Mouse (Mus musculus) embryonic facial prominence, embryonic 15.5 days (tissue): ENCODE results near the gene Fth1. TPM values are rescaled to one million over a fixed set of nuclear protein-coding genes. Genes with fewer than 3 reads are reported as not detected.
"Not testable (repeated sequence)": the region's sequence is repeated elsewhere in the genome, so short reads cannot be mapped to it uniquely, and the experiment has no call there.

ENCODE experiments used
- ATAC-seq: fragments of 200-750 bp; cut with Nextera tagmentation; 2 replicates; pipeline ENCODE4 v1.8.0; 2017; ENCODE audit warnings: low read depth, moderate TSS enrichment; ENCODE audit not compliant: insufficient number of reproducible peaks, low FRiP score, low TSS enrichment
- H3K27ac ChIP-seq: fragments of 300-500 bp; sonication (generic); replicated peaks from 2 replicates; pipeline ENCODE4 v1.5.1; 2015; ENCODE audit warnings: mild to moderate bottlenecking, inconsistent platforms
- H3K27me3 ChIP-seq: fragments of 300-500 bp; sonication (generic); 2 replicates; pipeline ENCODE4 v1.6.1; 2015; ENCODE audit warnings: inconsistent platforms
- H3K36me3 ChIP-seq: fragments of 300-500 bp; sonication (generic); 2 replicates; pipeline ENCODE4 v1.6.1; 2015; ENCODE audit warnings: mild to moderate bottlenecking, inconsistent platforms
- H3K4me1 ChIP-seq: fragments of 300-500 bp; sonication (generic); 2 replicates; pipeline ENCODE4 v1.6.1; 2015; ENCODE audit warnings: inconsistent platforms
- H3K4me2 ChIP-seq: fragments of 300-500 bp; sonication (generic); replicated peaks from 2 replicates; pipeline ENCODE4 v1.6.1; 2015; ENCODE audit warnings: mild to moderate bottlenecking, inconsistent platforms
- H3K4me3 ChIP-seq: fragments of 300-500 bp; sonication (generic); replicated peaks from 2 replicates; pipeline ENCODE4 v1.5.1; 2015; ENCODE audit warnings: mild to moderate bottlenecking, inconsistent platforms
- H3K9ac ChIP-seq: fragments of 300-500 bp; sonication (generic); 2 replicates; pipeline ENCODE4 v1.6.1; 2015; ENCODE audit warnings: inconsistent platforms
- H3K9me3 ChIP-seq: fragments of 300-500 bp; sonication (generic); replicated peaks from 2 replicates; pipeline ENCODE4 v1.6.1; 2016; ENCODE audit warnings: inconsistent platforms
- WGBS: fragments of 180-500 bp; shearing (Covaris S2); methylation state at CpG from one replicate; pipeline ENCODE4 v1.1.7; 2015; 5-methylcytosine and 5-hydroxymethylcytosine counted together
- polyA plus RNA-seq: library from polyadenylated mRNA; unstranded; fragments of >200 nt; fragmentation: Nextera tagmentation; extraction: Ambion mirVana; gene quantifications from 2 replicates; pipeline ENCODE4 v1.2.1, GENCODE M21; 2015

Fth1 gene
- polyA plus RNA-seq, result 1,601 and 1,694 TPM in 2 replicates

DNA sequence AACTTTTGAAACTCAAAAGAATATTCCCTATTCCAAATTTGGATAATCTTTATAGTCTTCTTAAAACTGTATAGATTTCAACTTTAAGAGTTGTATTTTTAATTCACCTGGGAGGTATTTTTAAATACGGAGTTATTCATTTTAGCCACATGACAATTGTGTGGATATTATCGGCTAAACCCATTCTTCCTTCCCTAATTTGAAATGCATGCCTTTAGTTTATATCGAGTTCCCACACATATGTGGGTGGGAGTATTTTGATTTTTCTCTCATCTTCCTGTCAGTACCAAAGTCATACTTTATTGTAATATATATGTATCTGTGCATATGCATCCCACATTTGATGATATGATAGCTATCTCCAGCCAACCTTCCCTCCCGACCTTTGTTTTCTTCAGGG lies at the start of gene Fth1:
TSS of gene Fth1 (plus strand) at position 341 of the 400 bp plus-strand sequence.
- H3K4me1 ChIP-seq, result peaks cover 32% of the 10 kb centered on the region
- no peak within 1 kb of the TSS for H3K9ac ChIP-seq
- no peak within 1 kb of the TSS for H3K27ac ChIP-seq
- no peaks in the 10 kb centered on the region for H3K27me3 ChIP-seq
- ATAC-seq, result no peak
- H3K36me3 ChIP-seq, result peaks cover 15% of the 10 kb centered on the region
- 79% methylated on average over 4 of the region's 4 CpGs for WGBS
- H3K4me2 ChIP-seq, result no peak within 1 kb of the TSS
- no peak within 1 kb of the TSS for H3K4me3 ChIP-seq
- no peaks in the 10 kb centered on the region for H3K9me3 ChIP-seq

DNA sequence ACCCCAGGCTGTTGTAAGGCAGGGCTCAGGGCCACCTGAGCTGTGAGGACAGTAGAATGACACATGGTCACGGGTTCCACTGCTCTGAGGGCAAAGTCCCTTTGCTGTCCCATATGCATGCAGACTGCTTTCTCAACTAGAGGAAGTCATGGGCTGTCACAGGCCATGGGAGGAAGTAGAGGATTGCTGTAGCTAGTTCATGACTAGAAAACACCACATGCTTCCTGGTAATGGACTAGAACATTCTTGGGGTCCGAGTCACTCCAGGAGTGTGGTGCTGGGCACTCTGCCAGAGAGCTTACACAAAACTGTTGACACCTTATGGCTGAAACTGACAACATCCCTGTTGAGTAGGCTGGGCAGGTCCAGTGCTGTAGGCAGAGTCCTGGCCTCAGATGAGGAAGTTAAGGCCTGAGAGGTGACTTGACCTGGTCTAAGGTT lies 49.2 kb upstream of the Fth1 start:
- H3K27ac ChIP-seq, H3K4me2 ChIP-seq, H3K27me3 ChIP-seq, H3K4me1 ChIP-seq, H3K9me3 ChIP-seq, H3K4me3 ChIP-seq, H3K9ac ChIP-seq, H3K36me3 ChIP-seq, ATAC-seq: not testable (repeated sequence)
- 64% methylated on average over 2 of the region's 2 CpGs for WGBS

DNA sequence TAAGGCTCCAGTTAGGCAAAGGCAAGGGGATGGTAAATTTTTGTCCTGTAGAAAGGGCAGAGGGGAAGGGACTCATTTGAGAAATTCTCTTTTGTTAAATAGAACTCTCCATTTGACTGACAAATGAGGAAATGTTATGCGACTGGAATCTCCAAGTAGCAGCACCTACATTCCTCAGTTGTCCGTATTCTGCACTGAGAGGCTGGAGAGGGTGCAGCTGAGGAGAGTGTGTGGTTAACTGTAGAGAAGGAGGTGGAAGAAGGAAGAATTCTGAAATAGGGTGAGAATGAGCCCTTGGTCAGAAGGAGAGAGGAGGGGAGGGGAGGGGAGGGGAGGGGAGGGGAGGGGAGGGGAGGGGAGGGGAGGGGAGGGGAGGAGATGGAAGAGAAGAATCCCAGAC lies 46.5 kb upstream of the Fth1 start:
- Histone ChIP-seq H3K9me3 (no peaks in the 10 kb centered on the region), H3K9ac (no peak overlapping the region), H3K27me3 (no peaks in the 10 kb centered on the region), H3K27ac (no peak overlapping the region), H3K36me3 (no peaks in the 10 kb centered on the region), H3K4me1 (0 out of 2 replicates have a peak, but pooled peaks cover 1% of the 10 kb centered on the region), H3K4me3 (no peak overlapping the region), H3K4me2 (no peak overlapping the region)
- no peak for ATAC-seq
- 45% methylated on average over 2 of the region's 2 CpGs for WGBS

DNA sequence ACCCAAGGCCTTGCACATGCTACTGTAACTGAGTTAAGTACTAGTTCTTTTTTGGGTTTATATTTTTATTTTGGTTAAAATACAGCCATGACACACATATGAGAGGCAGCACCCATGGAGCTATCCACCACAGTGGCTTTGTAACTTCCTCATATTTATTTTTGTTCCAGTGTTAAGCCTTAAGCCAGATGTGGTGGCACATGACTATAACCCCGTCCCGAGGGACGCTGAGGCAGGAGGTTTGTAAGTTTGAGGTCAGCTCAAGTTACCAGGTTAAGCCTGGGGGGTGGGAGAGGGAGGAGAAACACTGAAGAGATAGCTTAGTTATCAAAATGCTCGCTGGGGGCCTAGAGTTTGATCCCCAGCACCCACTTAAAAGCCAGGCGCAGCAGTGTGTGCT lies 43.8 kb upstream of the Fth1 start:
- Histone ChIP-seq H3K27ac (no peak overlapping the region), H3K27me3 (no peaks in the 10 kb centered on the region), H3K4me3 (no peak overlapping the region), H3K4me1 (0 out of 2 replicates have a peak, but pooled peaks cover 5% of the 10 kb centered on the region), H3K36me3 (no peaks in the 10 kb centered on the region), H3K9me3 (no peaks in the 10 kb centered on the region), H3K9ac (no peak overlapping the region), H3K4me2 (no peak overlapping the region)
- ATAC-seq, result no peak
- WGBS, result 49% methylated on average over 5 of the region's 5 CpGs

DNA sequence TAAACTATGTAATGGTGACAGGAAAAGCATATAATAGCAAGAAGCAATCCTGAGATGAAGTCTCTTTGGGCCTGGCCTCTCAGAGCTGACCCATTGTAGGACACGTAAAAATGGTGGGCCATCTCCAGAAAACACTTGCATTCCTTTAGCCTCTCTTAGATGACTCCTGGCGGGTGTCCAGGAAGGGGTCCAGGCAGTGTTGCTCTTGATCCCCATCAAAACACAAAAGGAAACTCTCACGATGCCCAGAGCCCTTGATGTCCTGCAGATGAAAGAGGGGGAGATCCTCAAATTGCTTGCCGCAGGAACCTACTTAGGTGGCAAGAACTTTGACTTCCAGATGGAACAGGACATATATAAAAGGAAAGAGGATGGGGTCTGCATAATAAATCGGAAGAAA lies 43.0 kb upstream of the Fth1 start:
- Histone ChIP-seq H3K9me3 (no peaks in the 10 kb centered on the region), H3K9ac (no peak overlapping the region), H3K27me3 (no peaks in the 10 kb centered on the region), H3K4me2 (no peak overlapping the region), H3K36me3 (no peaks in the 10 kb centered on the region), H3K4me1 (peaks cover 8% of the 10 kb centered on the region; the same call in 1 of the 2 replicates), H3K27ac (no peak overlapping the region), H3K4me3 (no peak overlapping the region)
- no peak for ATAC-seq
- 65% methylated on average over 5 of the region's 5 CpGs for WGBS

DNA sequence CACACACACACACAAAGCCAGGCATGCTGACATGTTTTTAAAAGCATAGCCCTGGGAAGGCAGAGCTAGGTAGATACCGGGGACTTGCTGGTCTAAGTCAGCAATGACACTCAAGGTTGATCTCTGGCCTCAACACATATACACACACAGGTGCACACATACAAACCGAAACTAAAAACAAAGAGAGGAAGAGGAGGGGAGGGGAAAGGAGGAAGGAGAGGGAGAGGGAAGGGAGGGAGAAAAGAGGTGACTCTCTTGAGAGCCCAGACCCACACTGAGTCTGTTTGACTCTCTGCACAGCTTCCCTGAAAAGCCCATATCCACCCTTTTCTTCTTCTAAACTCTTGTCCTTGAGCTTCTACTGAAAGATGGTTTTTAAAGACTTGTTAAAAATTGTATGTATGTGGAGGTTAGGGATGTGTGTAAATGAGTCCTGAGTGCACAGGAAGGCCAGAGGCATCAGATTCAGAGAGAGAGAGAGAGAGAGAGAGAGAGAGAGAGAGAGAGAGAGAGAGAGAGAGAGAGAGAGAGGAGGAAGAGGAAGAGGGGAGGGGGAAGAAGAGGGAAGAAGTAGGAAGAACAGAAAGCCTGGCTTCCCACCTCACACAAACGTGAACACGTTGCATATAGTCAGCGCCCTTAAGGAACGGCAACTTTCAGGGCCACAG lies 42.1 kb upstream of the Fth1 start:
- 66% methylated on average over 6 of the region's 6 CpGs for whole genome bisulfite sequencing
- no peak overlapping the region for H3K27ac ChIP-seq
- no peak for ATAC-seq

DNA sequence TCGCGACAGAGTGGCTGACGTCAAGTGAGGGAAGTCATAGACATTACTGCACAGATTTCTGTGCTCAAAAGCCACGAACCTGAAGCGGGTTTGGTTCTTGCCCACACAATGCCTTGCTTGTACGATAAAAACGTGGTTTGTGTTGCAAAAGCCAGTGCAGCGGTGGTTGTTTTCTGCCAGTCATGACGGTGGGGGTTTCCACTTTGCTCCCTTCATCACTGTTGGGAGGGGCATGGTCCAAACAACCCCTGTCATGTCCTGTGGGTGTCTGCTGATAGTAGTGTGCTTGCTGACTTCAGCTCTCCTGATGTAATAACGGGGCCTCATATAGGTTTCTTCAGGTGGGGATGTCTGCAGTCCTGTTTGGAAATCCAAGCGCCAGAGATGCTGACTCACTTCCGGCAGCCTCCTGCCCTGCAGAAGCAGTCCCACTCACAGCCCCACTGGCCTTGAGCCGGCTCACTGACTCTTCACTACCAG lies 41.5 kb upstream of the Fth1 start:
- no peak for ATAC-seq
- H3K27ac ChIP-seq, result no peak overlapping the region

More for the DNA sequence above, 42.1 kb upstream of the Fth1 start:
- no peaks in the 10 kb centered on the region for H3K27me3 ChIP-seq
- H3K4me1 ChIP-seq, result peaks cover 16% of the 10 kb centered on the region; the same call in 1 of the 2 replicates
- H3K9me3 ChIP-seq, result no peaks in the 10 kb centered on the region
- H3K4me2 ChIP-seq, result no peak overlapping the region
- H3K4me3 ChIP-seq, result no peak overlapping the region
- H3K9ac ChIP-seq, result no peak overlapping the region
- no peaks in the 10 kb centered on the region for H3K36me3 ChIP-seq

DNA sequence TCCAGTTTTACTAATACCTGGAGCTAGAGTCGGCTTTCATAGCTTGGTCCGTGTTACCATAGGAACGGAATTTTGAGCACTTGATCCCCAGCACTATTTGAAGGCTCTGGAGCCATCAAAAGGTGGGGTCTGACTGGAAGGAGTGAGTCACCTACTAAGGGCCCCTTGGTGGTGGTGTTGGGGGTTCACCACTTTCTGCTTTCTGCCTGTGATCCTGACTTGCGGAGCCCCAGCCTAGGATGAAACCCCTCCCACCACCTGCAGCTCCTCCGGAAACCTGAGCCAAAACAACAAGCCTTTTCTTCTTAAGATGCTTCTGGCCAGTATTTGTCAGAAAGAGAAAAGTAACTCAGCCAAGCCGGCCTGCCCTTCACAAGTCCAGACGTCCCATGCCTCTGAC lies 40.6 kb upstream of the Fth1 start:
- Histone ChIP-seq H3K27ac (no peak overlapping the region), H3K4me1 (peaks cover 18% of the 10 kb centered on the region; the same call in 1 of the 2 replicates), H3K4me2 (no peak overlapping the region), H3K9me3 (no peaks in the 10 kb centered on the region), H3K4me3 (no peak overlapping the region), H3K9ac (no peak overlapping the region), H3K27me3 (no peaks in the 10 kb centered on the region), H3K36me3 (no peaks in the 10 kb centered on the region)
- no peak for ATAC-seq
- 39% methylated on average over 7 of the region's 7 CpGs for WGBS

More for the DNA sequence above, 41.5 kb upstream of the Fth1 start:
- Histone ChIP-seq H3K9me3 (no peaks in the 10 kb centered on the region), H3K9ac (no peak overlapping the region), H3K36me3 (no peaks in the 10 kb centered on the region), H3K4me3 (no peak overlapping the region), H3K4me1 (peaks cover 18% of the 10 kb centered on the region; the same call in 1 of the 2 replicates), H3K4me2 (no peak overlapping the region), H3K27me3 (no peaks in the 10 kb centered on the region)
- WGBS, result 57% methylated on average over 13 of the region's 13 CpGs

DNA sequence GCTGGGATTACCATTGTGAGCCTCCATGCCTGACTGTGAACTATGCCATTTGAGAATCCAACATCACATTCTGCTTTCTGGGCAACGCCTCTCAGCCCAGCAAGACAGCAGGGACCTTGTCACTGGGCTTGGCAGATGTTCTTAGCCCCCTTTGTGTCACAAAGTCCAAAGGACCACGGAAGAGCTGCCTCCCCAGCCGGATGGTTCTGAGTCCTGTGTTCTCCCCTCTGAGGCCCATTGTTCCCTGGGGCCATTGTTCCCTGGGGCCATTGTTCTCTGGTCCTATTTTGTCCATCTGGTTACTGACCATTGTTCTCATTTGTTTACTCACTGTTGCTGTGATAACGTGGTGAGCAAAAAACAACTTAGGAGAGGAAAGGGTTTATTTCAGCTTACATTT lies 39.5 kb upstream of the Fth1 start:
- Histone ChIP-seq H3K9me3 (no peaks in the 10 kb centered on the region), H3K36me3 (no peaks in the 10 kb centered on the region), H3K27me3 (no peaks in the 10 kb centered on the region), H3K4me1 (peaks cover 18% of the 10 kb centered on the region; the same call in 1 of the 2 replicates), H3K4me3 (no peak overlapping the region), H3K4me2 (no peak overlapping the region), H3K27ac (no peak overlapping the region), H3K9ac (no peak overlapping the region)
- no peak for ATAC-seq
- 39% methylated on average over 4 of the region's 4 CpGs for WGBS

DNA sequence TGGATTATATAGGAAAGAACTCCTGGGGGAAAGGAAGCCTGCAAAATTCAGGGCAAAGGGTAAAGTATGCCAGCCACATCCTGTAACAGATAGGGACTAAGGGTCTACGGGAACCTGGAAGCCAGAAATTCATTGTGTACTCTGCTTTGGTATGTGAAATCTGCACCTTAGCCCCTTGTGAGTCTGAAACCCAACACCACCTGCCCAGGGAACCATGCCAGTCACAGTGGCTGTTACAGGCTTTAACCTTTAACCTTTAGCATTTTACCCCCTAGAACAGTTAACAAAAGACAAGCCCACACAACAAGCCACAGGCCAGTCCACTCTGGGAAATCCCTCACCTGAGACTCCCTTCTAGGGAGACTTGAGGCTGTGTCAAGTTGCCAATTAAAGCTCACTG lies 38.6 kb upstream of the Fth1 start:
- Histone ChIP-seq H3K36me3 (no peaks in the 10 kb centered on the region), H3K27ac (no peak overlapping the region), H3K9me3 (no peaks in the 10 kb centered on the region), H3K4me2 (no peak overlapping the region), H3K9ac (no peak overlapping the region), H3K4me3 (no peak overlapping the region), H3K27me3 (no peaks in the 10 kb centered on the region), H3K4me1 (peaks cover 18% of the 10 kb centered on the region; the same call in 1 of the 2 replicates)
- 24% methylated on average over 1 of the region's 1 CpGs for WGBS
- no peak for ATAC-seq

DNA sequence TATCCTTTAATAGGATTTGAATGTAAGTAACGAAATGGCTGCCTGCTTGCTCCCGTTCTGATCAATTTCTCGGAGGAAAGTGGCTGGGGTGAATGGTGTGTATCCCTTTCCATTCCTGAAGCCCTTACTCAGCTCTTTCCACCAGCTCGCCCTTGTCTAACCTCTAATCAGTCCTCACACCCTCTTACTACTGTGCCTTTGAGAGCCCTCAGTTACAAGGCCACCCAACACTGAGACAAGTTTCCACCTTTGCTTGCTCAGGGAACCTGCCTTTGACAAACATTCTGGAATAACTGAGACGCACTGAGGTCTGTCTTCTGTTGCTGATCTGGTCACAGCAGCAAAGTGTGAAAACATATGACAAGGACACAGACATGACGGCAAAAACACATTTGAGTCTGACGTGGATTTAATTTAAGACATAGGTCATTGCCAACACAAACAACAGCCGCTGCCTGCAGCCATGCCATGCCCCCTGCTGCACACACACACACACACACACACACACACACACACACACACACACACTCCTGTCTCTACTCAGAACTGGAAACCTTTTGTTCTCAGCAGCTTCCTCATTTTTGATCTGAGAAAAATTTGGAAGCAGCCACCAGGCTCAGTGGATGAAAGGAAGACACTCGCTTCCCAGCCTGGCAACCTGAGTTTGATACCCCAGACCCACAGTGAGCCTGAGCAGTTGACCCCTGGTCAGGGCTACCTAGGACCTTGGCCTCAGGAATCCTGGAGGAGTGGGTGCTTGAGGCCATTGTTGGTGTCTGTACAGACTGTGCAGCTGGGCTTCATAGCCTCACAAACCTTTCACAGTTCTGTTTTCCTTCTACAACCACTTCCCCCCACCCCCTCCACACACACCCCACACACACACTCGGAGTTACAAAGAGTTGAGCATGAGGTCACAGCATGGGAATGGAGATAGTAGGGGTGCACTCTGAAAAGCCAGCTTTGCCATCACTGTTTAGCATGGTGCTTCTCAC lies 37.6 kb upstream of the Fth1 start:
- no peak overlapping the region for H3K4me2 ChIP-seq
- WGBS, result 49% methylated on average over 10 of the region's 10 CpGs
- no peak overlapping the region for H3K9ac ChIP-seq
- ATAC-seq, result no peak; the same call in 1 of the 2 replicates
- H3K9me3 ChIP-seq, result no peaks in the 10 kb centered on the region
- H3K4me1 ChIP-seq, result peaks cover 18% of the 10 kb centered on the region; the same call in 1 of the 2 replicates
- H3K27ac ChIP-seq, result no peak overlapping the region
- H3K4me3 ChIP-seq, result no peak overlapping the region
- no peaks in the 10 kb centered on the region for H3K27me3 ChIP-seq
- H3K36me3 ChIP-seq, result no peaks in the 10 kb centered on the region
